Mouse (Mus musculus): ENCODE measurements around the gene C330007P06Rik.

DNA sequence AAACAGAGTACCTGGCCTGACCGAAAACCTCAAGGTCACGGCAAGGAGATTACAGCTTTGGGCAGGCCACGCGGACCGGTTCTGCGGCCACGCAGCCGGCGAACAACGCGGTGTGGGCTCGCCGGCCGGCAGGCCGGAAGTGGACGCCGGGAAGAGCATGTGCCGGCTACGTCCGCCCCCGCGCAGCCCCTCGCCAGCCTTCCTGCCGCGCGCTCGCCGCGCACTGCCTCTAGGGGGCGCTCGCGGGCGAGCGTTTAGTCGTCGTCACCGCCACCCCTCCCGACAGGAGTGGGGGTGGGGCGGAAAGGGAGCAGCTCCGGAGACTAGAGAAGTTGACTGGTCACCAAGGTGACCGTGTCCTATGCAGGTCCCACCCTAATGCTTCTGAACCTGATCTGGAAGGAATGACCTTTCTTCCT, 77.7 kb downstream of the C330007P06Rik start:
- TF ChIP-seq CTCF (IDR thresholded peaks at IDR 0.05; ENCODE audit: low read depth, low read length): peak; percentile 41
- no peak for TF ChIP-seq GATA1 (IDR thresholded peaks at IDR 0.05; ENCODE audit: borderline replicate concordance, low read length)

Measured in G1E (cell line).